Mouse (Mus musculus): ENCODE data around the gene Zfp580. TPM values are rescaled to one million over a fixed set of nuclear protein-coding genes. Genes with fewer than 3 reads are reported as not detected.

Zfp580 gene
- polyA plus RNA-seq, 1 experiment from 2014 or later, result 35.0 TPM

DNA sequence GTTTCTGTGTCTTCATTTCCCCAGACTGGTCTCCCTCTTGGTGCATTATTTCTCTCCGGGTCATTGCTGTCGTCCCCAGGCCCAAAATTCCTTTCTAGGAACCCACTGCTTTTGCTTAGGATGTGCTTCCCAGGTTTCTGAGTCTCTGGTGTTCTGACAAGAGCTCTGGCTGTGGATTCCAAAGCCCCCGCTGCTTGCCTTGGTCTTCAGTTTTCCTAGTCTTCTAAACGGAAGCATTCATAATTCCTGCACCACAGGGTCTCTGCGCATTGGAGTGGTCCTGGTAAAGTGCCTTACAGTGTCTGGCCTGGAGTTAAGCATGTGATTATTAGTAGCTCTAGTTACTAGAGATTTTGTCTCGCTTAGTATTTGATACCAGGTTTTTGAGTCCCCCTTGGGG is 29.5 kb downstream of the Zfp580 start:
- H3K9me3 ChIP-seq (ENCODE audit: low read length), result no peaks in the 10 kb centered on the region
- 13% methylated on average over 6 of the region's 6 CpGs for WGBS
- peaks cover 49% of the 10 kb centered on the region for H3K36me3 ChIP-seq (ENCODE audit: insufficient read depth, low read length)
- peak overlapping the region; percentile 84 for H3K4me3 ChIP-seq (ENCODE audit: low read length)
- peak overlapping the region; percentile 95 for H3K27ac ChIP-seq (ENCODE audit: low read length)
- H3K4me1 ChIP-seq (ENCODE audit: insufficient read depth, low read length), result peaks cover 9% of the 10 kb centered on the region
- peak overlapping the region; percentile 98 for H3K9ac ChIP-seq (replicated peaks; ENCODE audit: low read length)
- ATAC-seq (ENCODE audit: low FRiP score, low TSS enrichment), result no peak
- no peaks in the 10 kb centered on the region for H3K27me3 ChIP-seq (ENCODE audit: insufficient read depth, low read length)
- peak overlapping the region; percentile 87 for H3K4me2 ChIP-seq (replicated peaks; ENCODE audit: low read depth, low read length)

DNA sequence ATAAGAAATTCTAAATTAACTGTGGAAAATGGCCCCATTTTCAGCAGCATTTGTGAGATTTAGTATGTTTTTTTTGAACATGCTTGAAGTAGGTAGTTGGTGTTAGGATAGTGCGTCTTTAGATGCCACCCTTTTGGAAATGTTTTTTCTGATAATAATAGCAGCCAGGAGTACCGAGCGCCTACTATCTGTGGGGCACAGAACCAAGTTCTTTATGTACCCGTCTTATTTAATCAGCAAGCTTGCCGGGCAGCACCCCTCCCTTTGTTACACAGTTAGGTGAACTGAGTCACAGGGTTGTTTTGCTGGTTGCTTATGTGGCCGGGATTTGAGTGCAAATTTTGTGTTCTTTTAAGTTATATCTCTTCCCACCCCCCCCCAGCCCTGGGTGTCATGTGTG is 29.9 kb downstream of the Zfp580 start:
- Histone ChIP-seq H3K36me3 (ENCODE audit: insufficient read depth, low read length) (peaks cover 50% of the 10 kb centered on the region), H3K9me3 (ENCODE audit: low read length) (no peaks in the 10 kb centered on the region), H3K27me3 (ENCODE audit: insufficient read depth, low read length) (no peaks in the 10 kb centered on the region), H3K4me2 (replicated peaks; ENCODE audit: low read depth, low read length) (peak overlapping the region; percentile 87), H3K27ac (ENCODE audit: low read length) (no peak overlapping the region), H3K4me1 (ENCODE audit: insufficient read depth, low read length) (peaks cover 9% of the 10 kb centered on the region), H3K4me3 (ENCODE audit: low read length) (peak overlapping the region; percentile 84), H3K9ac (replicated peaks; ENCODE audit: low read length) (peak overlapping the region; percentile 40; the same call in 1 of the 2 replicates)
- 69% methylated on average over 6 of the region's 6 CpGs for WGBS
- ATAC-seq (ENCODE audit: low FRiP score, low TSS enrichment), result no peak

GRCm38 (mm10) chr7:5081939-5082338 is 30.6 kb downstream of the Zfp580 start:
- no peak overlapping the region for H3K27ac ChIP-seq (ENCODE audit: low read length)
- 96% methylated on average over 2 of the region's 2 CpGs for WGBS
- peaks cover 10% of the 10 kb centered on the region for H3K4me1 ChIP-seq (ENCODE audit: insufficient read depth, low read length)
- H3K9ac ChIP-seq (replicated peaks; ENCODE audit: low read length), result no peak overlapping the region
- no peak for ATAC-seq (ENCODE audit: low FRiP score, low TSS enrichment)
- no peak overlapping the region for H3K4me2 ChIP-seq (replicated peaks; ENCODE audit: low read depth, low read length)
- H3K4me3 ChIP-seq (ENCODE audit: low read length), result no peak overlapping the region
- peaks cover 43% of the 10 kb centered on the region for H3K36me3 ChIP-seq (ENCODE audit: insufficient read depth, low read length)
- H3K27me3 ChIP-seq (ENCODE audit: insufficient read depth, low read length), result no peaks in the 10 kb centered on the region
- H3K9me3 ChIP-seq (ENCODE audit: low read length), result no peaks in the 10 kb centered on the region

DNA sequence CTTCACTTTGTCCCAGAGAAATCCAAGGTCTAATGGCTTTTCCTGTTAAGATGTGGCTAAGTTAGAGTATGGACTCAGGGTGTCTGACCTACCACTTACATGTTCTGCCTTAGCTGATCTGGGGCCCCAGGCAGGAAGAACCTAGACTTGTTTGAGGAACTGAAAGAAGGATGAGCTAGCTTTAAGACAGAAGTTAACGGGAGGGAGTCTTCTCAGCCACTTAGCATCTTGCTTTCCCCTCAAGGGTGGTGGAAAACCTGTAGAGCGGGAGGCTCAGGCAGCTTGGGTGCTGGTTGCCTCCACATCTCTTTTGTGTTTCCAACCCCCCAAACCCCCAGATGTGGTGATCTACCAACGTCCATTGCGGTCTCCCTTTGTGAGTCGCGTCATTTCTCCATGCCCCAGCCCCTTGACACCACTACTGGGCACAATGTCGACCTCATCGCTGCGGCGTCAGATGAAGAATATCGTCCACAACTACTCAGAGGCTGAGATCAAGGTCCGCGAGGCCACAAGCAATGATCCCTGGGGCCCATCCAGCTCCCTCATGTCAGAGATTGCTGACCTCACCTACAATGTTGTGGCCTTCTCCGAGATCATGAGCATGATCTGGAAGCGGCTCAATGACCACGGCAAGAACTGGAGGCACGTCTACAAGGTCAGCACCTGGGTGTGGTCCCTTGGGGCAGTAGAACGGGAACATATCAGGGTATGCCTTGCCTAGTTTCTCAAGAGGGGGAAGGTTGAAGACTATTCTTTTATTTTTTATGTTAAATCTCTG is 32.2 kb downstream of the Zfp580 start:
- Histone ChIP-seq H3K9ac (replicated peaks; ENCODE audit: low read length) (no peak overlapping the region), H3K9me3 (ENCODE audit: low read length) (no peaks in the 10 kb centered on the region), H3K27ac (ENCODE audit: low read length) (no peak overlapping the region), H3K4me1 (ENCODE audit: insufficient read depth, low read length) (peaks cover 13% of the 10 kb centered on the region), H3K36me3 (ENCODE audit: insufficient read depth, low read length) (peaks cover 29% of the 10 kb centered on the region), H3K27me3 (ENCODE audit: insufficient read depth, low read length) (no peaks in the 10 kb centered on the region), H3K4me3 (ENCODE audit: low read length) (no peak overlapping the region), H3K4me2 (replicated peaks; ENCODE audit: low read depth, low read length) (no peak overlapping the region)
- no peak for ATAC-seq (ENCODE audit: low FRiP score, low TSS enrichment)
- WGBS, result 88% methylated on average over 18 of the region's 18 CpGs

- H3K4me3 ChIP-seq (ENCODE audit: low read length), result no peak overlapping the region
- ATAC-seq (ENCODE audit: low FRiP score, low TSS enrichment), result no peak
- H3K9me3 ChIP-seq (ENCODE audit: low read length), result no peaks in the 10 kb centered on the region
- 88% methylated on average over 1 of the region's 1 CpGs for WGBS
- H3K4me1 ChIP-seq (ENCODE audit: insufficient read depth, low read length), result peaks cover 13% of the 10 kb centered on the region
- no peaks in the 10 kb centered on the region for H3K27me3 ChIP-seq (ENCODE audit: insufficient read depth, low read length)
- H3K27ac ChIP-seq (ENCODE audit: low read length), result no peak overlapping the region
- H3K4me2 ChIP-seq (replicated peaks; ENCODE audit: low read depth, low read length), result no peak overlapping the region
- peaks cover 35% of the 10 kb centered on the region for H3K36me3 ChIP-seq (ENCODE audit: insufficient read depth, low read length)
- no peak overlapping the region for H3K9ac ChIP-seq (replicated peaks; ENCODE audit: low read length)
Observed at GRCm38 (mm10) chr7:5085512-5085911, 34.2 kb downstream of the Zfp580 start.

GRCm38 (mm10) chr7:5086921-5087440 is 35.6 kb downstream of the Zfp580 start:
- Histone ChIP-seq H3K27me3 (ENCODE audit: insufficient read depth, low read length) (no peaks in the 10 kb centered on the region), H3K9ac (replicated peaks; ENCODE audit: low read length) (0 out of 2 replicates have a peak overlapping the region, but pooled peaks have one; percentile 23), H3K4me2 (replicated peaks; ENCODE audit: low read depth, low read length) (no peak overlapping the region), H3K9me3 (ENCODE audit: low read length) (no peaks in the 10 kb centered on the region), H3K4me3 (ENCODE audit: low read length) (no peak overlapping the region), H3K4me1 (ENCODE audit: insufficient read depth, low read length) (0 out of 2 replicates have a peak, but pooled peaks cover 4% of the 10 kb centered on the region), H3K36me3 (ENCODE audit: insufficient read depth, low read length) (peaks cover 43% of the 10 kb centered on the region), H3K27ac (ENCODE audit: low read length) (no peak overlapping the region)
- no peak for ATAC-seq (ENCODE audit: low FRiP score, low TSS enrichment)
- WGBS, result 35% methylated on average over 5 of the region's 5 CpGs

DNA sequence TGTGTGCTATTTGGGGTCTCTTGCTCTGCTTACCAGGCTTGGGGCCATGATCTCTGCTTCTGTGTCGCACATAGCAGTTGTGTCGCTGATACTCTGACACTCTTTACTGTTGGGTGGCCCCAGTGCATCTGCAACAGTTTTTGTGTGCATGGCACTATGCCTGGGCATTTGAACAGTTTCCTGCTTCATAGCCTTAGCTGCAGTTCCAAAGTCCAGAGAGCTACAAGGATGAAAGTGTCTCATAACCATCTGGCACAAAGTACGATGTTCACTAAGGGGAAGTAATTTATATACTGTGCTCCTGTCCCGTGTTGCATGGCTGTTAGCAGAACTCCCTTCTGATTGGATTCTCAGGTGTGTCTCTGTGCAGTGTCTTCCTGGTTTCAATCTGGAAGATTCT is 36.5 kb downstream of the Zfp580 start:
- Histone ChIP-seq H3K9ac (replicated peaks; ENCODE audit: low read length) (no peak overlapping the region), H3K9me3 (ENCODE audit: low read length) (no peaks in the 10 kb centered on the region), H3K4me1 (ENCODE audit: insufficient read depth, low read length) (0 out of 2 replicates have a peak, but pooled peaks cover 4% of the 10 kb centered on the region), H3K36me3 (ENCODE audit: insufficient read depth, low read length) (peaks cover 52% of the 10 kb centered on the region), H3K4me3 (ENCODE audit: low read length) (no peak overlapping the region), H3K4me2 (replicated peaks; ENCODE audit: low read depth, low read length) (no peak overlapping the region), H3K27ac (ENCODE audit: low read length) (no peak overlapping the region), H3K27me3 (ENCODE audit: insufficient read depth, low read length) (no peaks in the 10 kb centered on the region)
- WGBS, result 75% methylated on average over 4 of the region's 4 CpGs
- ATAC-seq (ENCODE audit: low FRiP score, low TSS enrichment), result no peak

DNA sequence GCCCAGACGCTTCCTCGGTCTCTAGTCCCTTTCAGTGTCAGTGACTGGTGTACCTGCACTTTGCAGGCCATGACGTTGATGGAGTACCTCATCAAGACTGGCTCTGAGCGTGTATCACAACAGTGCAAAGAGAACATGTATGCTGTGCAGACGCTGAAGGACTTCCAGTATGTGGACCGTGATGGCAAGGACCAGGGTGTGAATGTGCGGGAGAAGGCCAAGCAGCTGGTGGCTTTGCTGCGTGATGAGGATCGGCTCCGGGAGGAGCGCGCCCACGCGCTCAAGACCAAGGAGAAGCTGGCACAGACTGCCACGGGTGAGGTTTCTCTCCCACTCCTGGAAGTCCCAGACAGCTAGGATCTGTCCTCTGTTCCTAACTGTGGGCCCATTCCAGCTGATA is 38.5 kb downstream of the Zfp580 start:
- Histone ChIP-seq H3K4me3 (ENCODE audit: low read length) (no peak overlapping the region), H3K27ac (ENCODE audit: low read length) (no peak overlapping the region), H3K36me3 (ENCODE audit: insufficient read depth, low read length) (peaks cover 54% of the 10 kb centered on the region), H3K9ac (replicated peaks; ENCODE audit: low read length) (no peak overlapping the region), H3K27me3 (ENCODE audit: insufficient read depth, low read length) (no peaks in the 10 kb centered on the region), H3K4me1 (ENCODE audit: insufficient read depth, low read length) (0 out of 2 replicates have a peak, but pooled peaks cover 4% of the 10 kb centered on the region), H3K9me3 (ENCODE audit: low read length) (no peaks in the 10 kb centered on the region), H3K4me2 (replicated peaks; ENCODE audit: low read depth, low read length) (no peak overlapping the region)
- 92% methylated on average over 15 of the region's 15 CpGs for WGBS
- ATAC-seq (ENCODE audit: low FRiP score, low TSS enrichment), result no peak

DNA sequence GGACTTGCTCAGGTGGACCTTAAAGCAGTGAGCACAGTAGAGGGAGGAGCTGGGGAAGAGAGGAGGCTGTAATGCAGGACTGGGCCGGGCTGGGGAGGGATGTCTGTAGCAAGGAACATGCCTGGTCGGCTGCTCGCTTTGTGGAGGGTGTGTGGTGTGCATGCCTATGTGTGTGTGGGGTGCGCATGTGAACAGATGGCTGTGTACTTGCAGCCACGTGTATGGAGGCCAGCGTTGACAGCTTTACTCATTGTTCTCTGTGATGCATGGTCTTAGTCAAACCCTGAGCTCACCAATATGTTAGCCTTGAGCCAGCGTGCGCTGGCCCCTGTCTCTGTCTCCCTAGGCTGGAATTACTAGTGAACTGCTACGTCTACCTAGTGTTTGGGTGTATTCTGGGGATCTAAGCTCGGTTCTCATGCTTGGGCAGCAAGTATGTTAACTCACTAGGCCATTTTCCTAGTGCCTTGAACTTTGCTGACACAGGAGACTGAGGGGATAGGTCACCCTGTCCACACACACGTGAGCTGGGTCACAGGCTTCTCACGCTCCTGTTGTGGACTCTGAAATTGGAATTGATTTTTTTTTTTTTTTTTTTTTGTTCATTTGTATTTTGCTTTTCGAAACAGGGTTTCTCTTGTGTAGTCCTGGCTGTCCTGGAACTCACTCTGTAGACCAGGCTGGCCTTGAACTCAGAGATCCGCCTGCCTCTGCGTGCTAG is 39.8 kb downstream of the Zfp580 start:
- H3K27me3 ChIP-seq (ENCODE audit: insufficient read depth, low read length), result no peaks in the 10 kb centered on the region
- H3K4me3 ChIP-seq (ENCODE audit: low read length), result no peak overlapping the region
- no peak overlapping the region for H3K27ac ChIP-seq (ENCODE audit: low read length)
- ATAC-seq (ENCODE audit: low FRiP score, low TSS enrichment), result no peak
- 94% methylated on average over 15 of the region's 15 CpGs for WGBS
- H3K9me3 ChIP-seq (ENCODE audit: low read length), result no peaks in the 10 kb centered on the region
- H3K9ac ChIP-seq (replicated peaks; ENCODE audit: low read length), result no peak overlapping the region
- 0 out of 2 replicates have a peak, but pooled peaks cover 4% of the 10 kb centered on the region for H3K4me1 ChIP-seq (ENCODE audit: insufficient read depth, low read length)
- H3K36me3 ChIP-seq (ENCODE audit: insufficient read depth, low read length), result peaks cover 56% of the 10 kb centered on the region
- no peak overlapping the region for H3K4me2 ChIP-seq (replicated peaks; ENCODE audit: low read depth, low read length)
